Mouse (Mus musculus) heart, embryonic 15.5 days (tissue): Measurements from ENCODE around the gene Nfkb2. TPM values are rescaled to one million over a fixed set of nuclear protein-coding genes. Genes with fewer than 3 reads are reported as not detected.

Source experiments
- ATAC-seq: fragments of 200-750 bp; cut with Nextera tagmentation; replicated peaks from 2 replicates; pipeline ENCODE4 v1.8.0; 2017; ENCODE audit warnings: low read depth, moderate TSS enrichment; ENCODE audit not compliant: insufficient number of reproducible peaks, insufficient read depth, low FRiP score
- H3K27ac ChIP-seq: fragments of 300-500 bp; sonication (generic); 2 replicates; pipeline ENCODE4 v1.5.1; 2015; ENCODE audit warnings: mild to moderate bottlenecking, inconsistent platforms
- H3K27me3 ChIP-seq: fragments of 300-500 bp; sonication (generic); 2 replicates; pipeline ENCODE4 v1.6.1; 2015; ENCODE audit warnings: inconsistent platforms
- H3K36me3 ChIP-seq: fragments of 300-500 bp; sonication (generic); 2 replicates; pipeline ENCODE4 v1.6.1; 2015; ENCODE audit warnings: mild to moderate bottlenecking, inconsistent platforms
- H3K4me1 ChIP-seq: fragments of 300-500 bp; sonication (generic); replicated peaks from 2 replicates; pipeline ENCODE4 v1.6.1; 2015; ENCODE audit warnings: inconsistent platforms
- H3K4me2 ChIP-seq: fragments of 300-500 bp; sonication (generic); 2 replicates; pipeline ENCODE4 v1.6.1; 2015; ENCODE audit warnings: inconsistent platforms, mild to moderate bottlenecking, moderate library complexity
- H3K4me3 ChIP-seq: fragments of 300-500 bp; sonication (generic); 2 replicates; pipeline ENCODE4 v1.5.1; 2015; ENCODE audit warnings: mild to moderate bottlenecking, inconsistent platforms
- H3K9ac ChIP-seq: fragments of 300-500 bp; sonication (generic); 2 replicates; pipeline ENCODE4 v1.6.1; 2015; ENCODE audit warnings: mild to moderate bottlenecking, inconsistent platforms
- H3K9me3 ChIP-seq: fragments of 300-500 bp; sonication (generic); replicated peaks from 2 replicates; pipeline ENCODE4 v1.6.1; 2016; ENCODE audit warnings: inconsistent platforms
- WGBS: fragments of 180-500 bp; shearing (Covaris S2); methylation state at CpG from one replicate; pipeline ENCODE4 v1.1.7; 2015; ENCODE audit warnings: mixed read lengths; 5-methylcytosine and 5-hydroxymethylcytosine counted together
- polyA plus RNA-seq: library from polyadenylated mRNA; unstranded; fragments of >200 nt; fragmentation: Nextera tagmentation; extraction: Ambion mirVana; gene quantifications from 2 replicates; pipeline ENCODE4 v1.2.1, GENCODE M21; 2015

The Nfkb2 gene
- polyA plus RNA-seq, 1 experiment from 2014 or later = 7.7 TPM

DNA sequence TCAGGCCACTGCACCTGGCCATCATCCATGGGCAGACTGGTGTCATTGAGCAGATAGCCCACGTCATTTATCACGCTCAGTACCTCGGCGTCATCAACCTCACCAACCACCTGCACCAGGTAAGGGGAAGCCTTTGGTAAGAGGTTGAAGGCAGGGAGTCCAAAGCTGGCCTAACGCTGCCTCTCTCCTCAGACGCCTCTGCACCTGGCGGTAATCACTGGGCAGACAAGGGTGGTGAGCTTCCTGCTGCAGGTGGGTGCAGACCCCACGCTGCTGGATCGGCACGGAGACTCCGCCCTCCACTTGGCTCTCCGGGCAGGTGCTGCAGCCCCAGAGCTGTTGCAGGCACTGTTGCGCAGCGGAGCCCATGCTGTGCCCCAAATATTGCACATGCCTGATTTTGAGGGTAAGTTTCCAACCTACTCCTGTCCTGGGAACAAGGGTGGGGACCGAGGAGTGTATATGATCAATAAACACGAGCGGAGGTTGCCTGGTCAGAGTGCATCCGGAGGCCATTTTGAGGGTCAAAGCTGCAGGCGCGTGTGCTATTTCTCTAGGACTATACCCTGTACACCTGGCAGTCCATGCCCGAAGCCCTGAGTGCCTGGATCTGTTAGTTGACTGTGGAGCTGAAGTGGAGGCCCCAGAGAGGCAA, 5.7 kb downstream of the Nfkb2 start:
- 79% methylated on average over 21 of the region's 21 CpGs for WGBS
- Histone ChIP-seq H3K4me3 (no peak overlapping the region), H3K9ac (no peak overlapping the region), H3K4me1 (peaks cover 25% of the 10 kb centered on the region), H3K27me3 (peaks cover 52% of the 10 kb centered on the region), H3K36me3 (peaks cover 44% of the 10 kb centered on the region), H3K4me2 (no peak overlapping the region), H3K9me3 (no peaks in the 10 kb centered on the region), H3K27ac (no peak overlapping the region)
- no peak for ATAC-seq

DNA sequence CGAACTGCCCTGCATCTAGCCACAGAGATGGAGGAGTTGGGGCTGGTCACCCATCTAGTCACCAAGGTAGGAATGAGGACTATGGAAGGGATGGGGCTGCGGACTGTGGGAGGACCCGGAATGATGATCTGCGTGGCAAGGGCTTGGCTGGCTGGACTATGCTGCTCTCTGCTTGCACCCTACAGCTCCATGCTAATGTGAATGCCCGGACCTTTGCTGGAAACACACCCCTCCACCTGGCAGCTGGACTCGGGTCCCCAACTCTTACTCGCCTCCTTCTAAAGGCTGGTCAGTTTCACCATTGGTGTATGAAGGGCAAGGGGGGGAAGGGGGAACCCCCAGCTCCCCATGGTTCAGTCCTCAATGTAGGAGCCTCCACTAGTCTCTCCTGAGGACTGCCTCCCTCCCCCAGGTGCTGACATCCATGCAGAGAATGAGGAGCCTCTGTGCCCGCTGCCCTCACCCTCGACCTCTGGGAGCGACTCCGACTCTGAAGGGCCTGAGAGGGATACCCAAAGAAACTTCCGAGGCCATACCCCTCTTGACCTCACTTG, 6.3 kb downstream of the Nfkb2 start:
- WGBS = 84% methylated on average over 12 of the region's 12 CpGs
- H3K27me3 ChIP-seq = peaks cover 55% of the 10 kb centered on the region
- no peak for ATAC-seq

DNA sequence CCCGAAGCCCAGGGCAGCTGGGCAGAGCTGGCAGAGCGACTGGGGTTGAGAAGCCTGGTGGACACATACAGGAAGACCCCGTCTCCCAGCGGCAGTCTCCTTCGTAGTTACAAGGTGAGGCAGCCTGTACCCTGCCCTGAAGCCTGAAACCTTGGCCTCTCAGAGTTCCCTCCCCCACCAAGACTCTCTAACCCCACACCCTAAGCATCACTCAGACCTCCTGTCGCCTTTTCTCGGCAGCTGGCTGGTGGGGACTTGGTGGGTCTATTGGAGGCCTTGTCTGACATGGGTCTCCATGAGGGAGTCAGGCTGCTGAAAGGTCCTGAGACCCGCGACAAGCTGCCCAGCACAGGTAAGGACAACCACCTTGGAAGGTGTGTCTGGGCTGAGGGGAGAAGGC, 7.2 kb downstream of the Nfkb2 start:
- Histone ChIP-seq H3K36me3 (peaks cover 44% of the 10 kb centered on the region), H3K9me3 (no peaks in the 10 kb centered on the region), H3K9ac (no peak overlapping the region), H3K4me2 (no peak overlapping the region), H3K4me3 (no peak overlapping the region), H3K4me1 (peaks cover 24% of the 10 kb centered on the region), H3K27me3 (peaks cover 62% of the 10 kb centered on the region), H3K27ac (no peak overlapping the region)
- 87% methylated on average over 9 of the region's 9 CpGs for WGBS
- no peak for ATAC-seq

More for the DNA sequence above, 6.3 kb downstream of the Nfkb2 start:
- Histone ChIP-seq H3K9me3 (no peaks in the 10 kb centered on the region), H3K4me3 (no peak overlapping the region), H3K4me1 (peaks cover 24% of the 10 kb centered on the region), H3K36me3 (peaks cover 44% of the 10 kb centered on the region), H3K27ac (no peak overlapping the region), H3K4me2 (no peak overlapping the region), H3K9ac (no peak overlapping the region)

DNA sequence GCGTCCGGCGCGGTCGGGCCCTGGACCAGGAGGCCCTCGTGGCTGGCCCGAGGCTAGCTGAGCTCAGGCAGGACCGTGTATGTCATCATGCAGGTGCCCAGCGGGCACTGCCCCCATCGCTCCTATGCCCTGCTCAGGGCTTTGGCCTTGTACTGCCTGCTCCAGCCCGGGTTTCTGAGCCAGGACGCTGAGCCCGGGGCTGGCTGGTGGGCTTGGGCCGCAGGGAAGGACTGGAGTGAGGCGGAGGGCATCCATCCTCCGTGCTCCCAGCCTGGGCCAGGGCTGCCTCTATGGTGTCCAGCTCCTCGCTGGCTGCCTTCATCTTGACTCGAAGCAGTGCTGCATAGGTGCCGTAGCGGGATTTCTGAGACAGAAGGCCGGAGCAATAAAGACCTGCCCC, 8.4 kb downstream of the Nfkb2 start:
- Histone ChIP-seq H3K9me3 (no peaks in the 10 kb centered on the region), H3K27ac (no peak overlapping the region), H3K4me1 (peaks cover 35% of the 10 kb centered on the region), H3K4me2 (no peak overlapping the region), H3K4me3 (no peak overlapping the region), H3K9ac (no peak overlapping the region), H3K36me3 (peaks cover 38% of the 10 kb centered on the region), H3K27me3 (peaks cover 67% of the 10 kb centered on the region)
- no peak for ATAC-seq
- WGBS = 89% methylated on average over 21 of the region's 21 CpGs

DNA sequence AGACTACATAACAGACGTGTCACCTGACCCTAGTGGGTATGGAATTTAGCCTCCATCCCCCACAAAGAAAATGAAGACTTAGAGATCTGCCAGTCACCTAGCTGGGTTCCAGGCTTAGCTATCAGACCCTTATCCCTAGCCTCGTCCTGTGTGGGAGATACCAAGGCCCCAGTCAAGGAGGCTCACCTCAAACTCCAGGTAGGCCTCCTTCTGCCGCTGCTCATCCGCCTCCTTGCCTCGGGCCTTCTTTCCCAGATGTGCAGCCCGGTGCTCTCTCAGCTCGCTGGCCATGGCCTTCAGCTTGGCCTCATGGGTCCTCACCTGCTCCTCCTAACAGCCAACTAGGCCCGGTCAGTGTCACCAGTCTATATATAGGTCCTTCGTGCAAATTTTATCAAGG, 9.0 kb downstream of the Nfkb2 start:
- H3K27ac ChIP-seq = no peak overlapping the region
- no peaks in the 10 kb centered on the region for H3K9me3 ChIP-seq
- no peak overlapping the region for H3K4me2 ChIP-seq
- no peak overlapping the region for H3K4me3 ChIP-seq
- no peak for ATAC-seq
- 83% methylated on average over 9 of the region's 9 CpGs for WGBS
- H3K9ac ChIP-seq = no peak overlapping the region
- peaks cover 33% of the 10 kb centered on the region for H3K36me3 ChIP-seq
- peaks cover 67% of the 10 kb centered on the region for H3K27me3 ChIP-seq
- H3K4me1 ChIP-seq = peaks cover 40% of the 10 kb centered on the region

DNA sequence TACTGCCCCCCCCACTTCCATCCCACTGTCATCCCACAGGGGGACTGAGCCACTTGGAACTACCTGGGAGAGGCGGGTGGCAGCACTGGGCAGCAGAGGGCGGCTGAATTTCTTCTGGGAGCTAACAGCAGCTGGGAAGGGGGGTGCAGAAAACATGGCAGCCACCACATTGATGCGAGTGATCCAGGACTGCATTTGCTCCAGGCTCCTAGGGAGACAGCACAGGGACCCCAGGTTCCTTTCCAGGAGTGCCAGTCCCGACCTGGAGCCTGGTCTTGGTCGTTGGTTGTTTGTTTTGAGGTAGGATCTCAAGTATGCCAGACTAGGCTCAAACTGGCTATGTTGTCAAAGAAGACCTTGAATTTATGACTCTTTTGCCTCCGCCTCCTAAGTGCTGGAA, 9.5 kb downstream of the Nfkb2 start:
- H3K9me3 ChIP-seq = no peaks in the 10 kb centered on the region
- ATAC-seq = no peak
- H3K4me3 ChIP-seq = no peak overlapping the region
- no peak overlapping the region; the same call in 1 of the 2 replicates for H3K9ac ChIP-seq
- H3K4me2 ChIP-seq = no peak overlapping the region
- 69% methylated on average over 6 of the region's 6 CpGs for WGBS
- H3K27ac ChIP-seq = no peak overlapping the region
- peaks cover 31% of the 10 kb centered on the region for H3K36me3 ChIP-seq
- H3K27me3 ChIP-seq = peaks cover 72% of the 10 kb centered on the region
- peaks cover 44% of the 10 kb centered on the region for H3K4me1 ChIP-seq

DNA sequence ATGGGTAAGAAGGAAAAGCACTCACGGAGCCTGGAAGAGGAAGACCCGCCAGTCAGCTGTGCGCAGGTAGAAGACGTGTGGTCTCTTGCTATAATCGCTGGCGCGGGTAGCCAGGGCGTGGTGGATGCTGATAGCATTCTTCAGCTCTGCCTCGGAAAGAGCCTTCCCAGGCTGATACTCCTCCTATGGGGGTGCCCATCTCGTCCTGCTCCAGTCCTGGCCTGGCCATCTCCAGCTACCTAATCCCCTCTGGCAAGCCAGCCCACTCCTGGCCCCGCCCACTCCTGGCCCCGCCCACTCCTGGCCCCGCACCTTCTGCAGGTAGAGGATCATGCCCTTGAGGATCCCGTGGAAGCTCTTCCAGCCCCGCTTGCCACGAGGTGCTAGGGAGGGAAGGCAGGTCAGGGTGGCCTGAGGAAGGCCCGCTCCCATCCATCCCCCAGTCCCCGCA, 10.1 kb downstream of the Nfkb2 start:
- WGBS = 18% methylated on average over 18 of the region's 18 CpGs
- Histone ChIP-seq H3K9ac (no peak overlapping the region; the same call in 1 of the 2 replicates), H3K9me3 (no peaks in the 10 kb centered on the region), H3K27ac (no peak overlapping the region), H3K4me2 (no peak overlapping the region), H3K4me1 (peaks cover 44% of the 10 kb centered on the region), H3K27me3 (peaks cover 78% of the 10 kb centered on the region), H3K4me3 (no peak overlapping the region), H3K36me3 (peaks cover 31% of the 10 kb centered on the region)
- no peak for ATAC-seq

DNA sequence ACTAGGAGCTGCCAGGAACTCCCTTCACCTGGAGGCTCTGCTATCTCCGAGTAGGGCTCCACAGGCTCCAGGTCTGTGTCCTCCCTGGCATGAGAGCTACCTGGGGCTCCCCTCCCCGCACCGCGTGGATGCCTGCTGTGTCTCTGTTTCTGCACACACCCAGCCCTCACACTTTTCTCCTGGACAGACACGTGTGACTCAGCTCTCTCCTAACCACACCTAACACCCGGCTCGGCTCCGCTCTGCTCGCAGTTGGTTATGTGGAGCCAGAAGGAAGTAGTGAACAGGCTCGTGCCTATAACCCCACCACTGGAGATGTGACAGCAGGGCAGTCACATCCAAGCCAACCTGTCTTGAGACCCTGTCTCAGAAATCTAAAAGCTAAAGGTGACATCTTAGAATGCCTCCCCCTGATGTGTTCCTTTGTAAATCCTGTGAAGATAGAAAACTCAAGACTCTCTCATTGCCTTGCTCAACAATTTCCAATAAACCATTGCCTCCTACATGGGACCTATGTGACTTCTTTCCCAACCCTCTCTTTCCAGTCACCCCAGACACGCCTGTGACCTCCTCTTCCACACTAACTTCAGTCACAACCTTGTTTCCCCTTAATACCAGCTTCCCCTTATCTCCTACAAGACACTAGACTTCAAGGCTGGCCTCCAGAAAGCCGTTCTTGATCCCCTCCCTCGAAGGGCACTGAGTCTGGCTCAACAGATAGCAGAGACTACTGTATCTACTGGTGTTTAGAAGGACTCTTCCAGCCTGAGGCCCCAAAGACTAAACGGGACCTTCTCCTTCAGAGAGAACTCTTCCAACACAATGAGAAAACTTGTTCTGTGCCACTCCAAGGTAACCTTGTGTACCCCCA, 11.0 kb downstream of the Nfkb2 start:
- 30% methylated on average over 14 of the region's 14 CpGs for WGBS
- Histone ChIP-seq H3K36me3 (peaks cover 25% of the 10 kb centered on the region), H3K27me3 (peaks cover 81% of the 10 kb centered on the region), H3K27ac (no peak overlapping the region), H3K4me3 (no peak overlapping the region), H3K9me3 (no peaks in the 10 kb centered on the region), H3K9ac (no peak overlapping the region), H3K4me2 (no peak overlapping the region), H3K4me1 (peaks cover 42% of the 10 kb centered on the region)
- no peak for ATAC-seq

DNA sequence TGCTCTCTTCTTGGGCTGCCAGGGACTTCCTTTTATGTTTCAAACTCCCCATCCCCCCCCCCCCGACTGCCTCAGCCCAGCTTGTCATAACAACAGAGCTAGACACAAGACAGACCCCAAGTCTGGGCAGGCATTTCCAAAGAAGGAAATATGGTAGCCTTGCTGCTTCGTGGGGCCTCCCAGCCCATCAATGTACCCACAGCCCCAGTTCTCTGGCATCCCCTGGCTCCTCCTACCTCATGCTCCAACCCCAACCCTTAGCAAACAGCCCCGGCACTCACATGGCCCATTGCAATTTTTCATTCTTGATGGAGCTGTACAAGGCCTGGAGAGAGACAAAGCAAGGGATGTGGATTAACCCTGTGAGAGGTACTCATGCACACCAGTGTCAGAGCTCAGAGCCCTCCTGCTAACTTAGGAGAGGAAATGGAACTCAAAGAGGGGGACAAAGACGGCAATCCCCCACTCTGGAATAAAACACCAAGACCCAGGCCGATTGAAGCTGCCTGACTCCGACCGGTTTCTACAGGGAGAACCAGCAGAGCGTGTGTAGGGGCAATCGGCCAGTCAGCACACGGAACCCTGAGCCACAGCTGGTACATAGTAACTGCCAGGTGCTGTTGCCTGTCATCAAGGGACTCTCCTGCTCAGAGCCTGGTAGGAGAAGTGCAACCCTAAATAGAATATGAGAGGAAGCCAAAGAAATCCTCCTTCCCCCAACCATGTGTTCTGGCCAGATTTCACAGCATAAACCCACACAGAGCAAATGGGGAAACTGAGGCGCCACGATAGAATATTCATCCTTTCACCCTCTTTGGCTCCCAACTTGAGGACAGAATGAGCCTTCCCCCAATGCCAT, 11.9 kb downstream of the Nfkb2 start:
- no peaks in the 10 kb centered on the region for H3K9me3 ChIP-seq
- no peak overlapping the region for H3K27ac ChIP-seq
- peaks cover 86% of the 10 kb centered on the region for H3K27me3 ChIP-seq
- 0 out of 2 replicates have a peak overlapping the region, but pooled peaks have one; percentile 84 for H3K4me2 ChIP-seq
- WGBS = 39% methylated on average over 12 of the region's 12 CpGs
- no peak for ATAC-seq
- H3K4me1 ChIP-seq = peaks cover 42% of the 10 kb centered on the region
- H3K4me3 ChIP-seq = no peak overlapping the region
- no peak overlapping the region for H3K9ac ChIP-seq
- peaks cover 16% of the 10 kb centered on the region for H3K36me3 ChIP-seq

DNA sequence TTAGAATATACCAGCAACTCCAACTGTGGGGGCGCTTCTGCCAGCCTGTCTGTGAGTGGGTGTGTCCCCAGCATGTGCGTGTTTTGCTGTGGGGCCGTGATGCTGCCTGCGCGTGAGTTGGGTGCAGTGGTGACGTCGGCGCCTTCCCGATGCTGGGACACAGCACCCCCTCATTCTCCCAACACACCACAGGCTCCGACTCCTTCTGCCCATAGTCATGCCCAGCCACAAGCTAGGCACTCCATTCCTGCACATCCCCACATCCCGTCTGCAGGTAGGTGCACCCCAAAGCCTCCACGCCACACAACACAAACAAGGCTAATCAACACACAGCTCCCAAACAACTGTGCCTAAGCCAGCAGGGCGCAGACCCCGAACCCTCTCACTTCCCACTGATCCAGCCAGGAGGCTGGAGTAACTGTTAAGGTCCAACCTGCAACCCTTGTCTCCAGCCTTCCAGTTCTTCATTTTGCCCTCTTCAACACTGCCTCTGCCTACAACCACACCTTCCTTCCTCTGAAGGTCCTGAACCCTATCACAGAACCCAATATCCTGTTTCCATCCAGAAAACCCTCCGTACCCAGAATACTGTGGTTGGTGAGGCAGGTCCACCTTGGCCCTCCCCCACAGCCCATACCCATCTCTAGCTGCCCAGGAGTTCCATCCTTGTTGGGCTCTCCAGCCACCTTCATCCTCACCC, 12.9 kb downstream of the Nfkb2 start:
- peaks cover 45% of the 10 kb centered on the region for H3K4me1 ChIP-seq
- peak overlapping the region; percentile 84 for H3K4me2 ChIP-seq
- H3K36me3 ChIP-seq = peaks cover 6% of the 10 kb centered on the region; the same call in 1 of the 2 replicates
- 34% methylated on average over 15 of the region's 15 CpGs for WGBS
- H3K9ac ChIP-seq = 0 out of 2 replicates have a peak overlapping the region, but pooled peaks have one; percentile 39
- peak overlapping the region; percentile 53 for H3K4me3 ChIP-seq
- ATAC-seq = no peak
- H3K27me3 ChIP-seq = peaks cover 90% of the 10 kb centered on the region
- no peaks in the 10 kb centered on the region for H3K9me3 ChIP-seq
- no peak overlapping the region for H3K27ac ChIP-seq
